Mouse (Mus musculus): Measurements from ENCODE around the gene Ranbp9.

Ranbp9 gene

DNA sequence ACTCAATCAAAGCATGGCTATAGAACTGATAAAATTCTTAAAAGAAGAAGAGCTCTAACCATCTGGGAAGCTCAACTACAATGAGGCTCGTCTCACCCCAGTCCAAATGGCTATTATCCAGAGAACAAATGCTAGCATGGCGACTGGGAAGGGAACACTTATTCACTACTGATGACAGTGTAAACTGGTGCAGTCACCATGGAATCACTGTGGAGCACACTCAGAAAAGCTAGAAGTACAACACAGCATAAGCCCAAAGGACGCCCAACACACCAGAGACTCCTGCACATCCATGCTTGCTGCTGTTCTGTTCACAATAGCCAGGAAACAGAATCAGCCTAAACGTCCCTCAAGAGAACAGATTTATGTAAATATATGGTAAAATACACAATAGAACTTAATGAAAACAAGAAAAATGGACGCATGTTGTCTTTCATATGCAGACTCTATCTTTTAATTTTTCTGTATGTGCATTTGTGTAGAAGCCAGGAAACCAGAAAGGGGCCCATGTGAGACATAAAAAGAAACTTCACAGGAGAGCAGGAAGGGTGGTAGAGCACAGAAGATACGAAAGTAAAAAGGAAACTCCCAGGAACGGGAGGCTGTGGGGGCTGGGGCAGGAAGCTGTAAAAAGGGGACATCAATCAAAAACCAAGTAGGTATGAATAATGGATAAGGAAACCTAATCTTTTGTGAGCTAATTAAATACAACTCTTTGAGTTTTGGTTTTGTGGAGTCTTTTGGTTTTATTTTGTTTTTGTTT lies 28.1 kb downstream of the Ranbp9 start:
- no peak for DNase-seq (ENCODE audit: inconsistent age in 2 of 2, low spot score in 1 of 2)

GRCm38 (mm10) chr13:43452177-43452576 lies 28.9 kb downstream of the Ranbp9 start:
- no peak for DNase-seq (ENCODE audit: inconsistent age in 2 of 2, low spot score in 1 of 2)

GRCm38 (mm10) chr13:43450686-43451085 lies 30.4 kb downstream of the Ranbp9 start:
- DNase-seq (ENCODE audit: inconsistent age in 2 of 2, low spot score in 1 of 2): no peak

GRCm38 (mm10) chr13:43447721-43448120 lies 33.4 kb downstream of the Ranbp9 start:
- no peak for DNase-seq (ENCODE audit: inconsistent age in 2 of 2, low spot score in 1 of 2)

GRCm38 (mm10) chr13:43445754-43446153 lies 35.3 kb downstream of the Ranbp9 start:
- DNase-seq (ENCODE audit: inconsistent age in 2 of 2, low spot score in 1 of 2): no peak

DNA sequence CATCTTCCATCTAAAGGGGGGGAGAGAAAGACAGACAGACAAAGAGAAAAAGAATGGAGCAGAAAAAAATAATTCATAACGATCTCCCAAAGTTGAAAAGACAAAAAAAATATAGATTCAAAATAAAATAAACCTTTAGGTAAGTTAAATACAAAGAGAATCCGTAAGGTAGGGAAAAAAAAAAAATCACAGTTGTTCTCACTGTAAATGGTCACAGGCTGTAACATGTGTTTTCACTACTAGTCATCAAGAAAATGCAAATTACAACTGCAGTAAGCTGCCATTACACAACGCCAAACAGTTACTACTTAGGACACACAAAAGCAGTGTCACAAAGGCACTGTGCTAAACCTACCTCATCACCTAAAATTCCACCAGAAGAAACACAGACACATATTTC lies 36.4 kb downstream of the Ranbp9 start:
- no peak for DNase-seq (ENCODE audit: inconsistent age in 2 of 2, low spot score in 1 of 2)

DNA sequence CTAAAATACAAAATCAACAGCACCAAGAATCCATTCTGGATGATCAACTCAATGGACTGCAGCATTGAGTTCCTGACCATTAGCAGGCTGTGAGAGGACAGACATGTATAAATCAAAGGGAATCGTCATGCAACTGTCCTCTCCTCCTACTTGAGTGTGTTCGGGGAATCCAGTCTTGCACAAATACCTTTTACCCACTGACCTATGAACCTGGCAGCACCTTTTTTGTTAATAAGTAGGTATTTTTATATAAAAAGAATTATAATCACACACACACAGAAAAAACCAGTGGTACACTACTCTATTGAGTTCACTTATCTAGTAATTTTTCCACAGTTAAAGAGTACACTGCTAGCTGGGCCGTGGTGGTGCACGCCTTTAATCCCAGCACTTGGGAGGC lies 37.4 kb downstream of the Ranbp9 start:
- DNase-seq (ENCODE audit: inconsistent age in 2 of 2, low spot score in 1 of 2): no peak

GRCm38 (mm10) chr13:43442551-43442950 lies 38.5 kb downstream of the Ranbp9 start:
- DNase-seq (ENCODE audit: inconsistent age in 2 of 2, low spot score in 1 of 2): no peak

DNA sequence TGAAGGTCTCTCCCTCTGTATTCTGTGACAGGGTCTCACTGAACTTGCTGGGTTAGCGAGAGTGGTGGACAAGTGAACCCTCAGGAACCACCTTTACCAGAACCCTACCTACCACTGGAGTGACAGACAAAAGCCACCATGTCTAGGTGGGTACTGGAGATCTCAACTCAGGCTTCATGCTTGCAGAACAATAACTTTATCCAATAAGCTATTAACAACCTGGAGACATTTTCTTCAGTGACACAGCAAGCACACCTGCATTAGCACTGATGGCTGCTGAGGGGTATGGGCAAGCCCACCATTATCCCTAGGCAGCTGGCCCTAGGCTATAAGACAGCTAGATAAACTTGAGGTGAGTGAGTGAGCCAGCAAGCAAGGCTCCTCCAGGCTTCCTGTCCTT lies 40.7 kb downstream of the Ranbp9 start:
- no peak for DNase-seq (ENCODE audit: inconsistent age in 2 of 2, low spot score in 1 of 2)

- no peak for DNase-seq (ENCODE audit: inconsistent age in 2 of 2, low spot score in 1 of 2)
These were observed 47.7 kb downstream of the Ranbp9 start for GRCm38 (mm10) chr13:43433395-43433794.

GRCm38 (mm10) chr13:43428436-43428835 lies 52.6 kb downstream of the Ranbp9 start:
- DNase-seq (ENCODE audit: inconsistent age in 2 of 2, low spot score in 1 of 2): no peak

GRCm38 (mm10) chr13:43415249-43415648 lies 65.8 kb downstream of the Ranbp9 start:
- DNase-seq (ENCODE audit: inconsistent age in 2 of 2, low spot score in 1 of 2): no peak

GRCm38 (mm10) chr13:43413611-43414010 lies 67.5 kb downstream of the Ranbp9 start:
- no peak for DNase-seq (ENCODE audit: inconsistent age in 2 of 2, low spot score in 1 of 2)

- DNase-seq (ENCODE audit: inconsistent age in 2 of 2, low spot score in 1 of 2): no peak
These were observed 68.8 kb downstream of the Ranbp9 start for GRCm38 (mm10) chr13:43412311-43412710.

DNA sequence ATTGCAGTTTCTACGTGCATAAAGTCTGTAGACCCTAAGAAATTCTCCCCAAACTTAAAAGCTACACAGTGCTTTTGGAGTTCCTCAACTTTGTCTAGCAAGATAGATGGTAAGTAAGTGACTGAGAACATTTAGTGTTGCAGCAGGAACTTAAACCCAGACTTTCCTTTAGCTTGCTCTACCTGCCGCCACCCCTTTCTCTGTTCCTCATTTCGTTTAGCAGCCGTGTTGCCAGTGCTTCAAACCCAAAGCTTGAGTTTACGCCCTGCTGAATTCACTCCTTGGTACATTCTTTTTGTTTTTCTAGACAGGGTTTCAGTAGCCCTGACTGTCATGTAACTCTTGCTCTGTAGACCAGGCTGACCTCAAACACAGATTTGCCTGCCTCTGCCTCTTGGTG lies 81.5 kb downstream of the Ranbp9 start:
- no peak for DNase-seq (ENCODE audit: inconsistent age in 2 of 2, low spot score in 1 of 2)

DNA sequence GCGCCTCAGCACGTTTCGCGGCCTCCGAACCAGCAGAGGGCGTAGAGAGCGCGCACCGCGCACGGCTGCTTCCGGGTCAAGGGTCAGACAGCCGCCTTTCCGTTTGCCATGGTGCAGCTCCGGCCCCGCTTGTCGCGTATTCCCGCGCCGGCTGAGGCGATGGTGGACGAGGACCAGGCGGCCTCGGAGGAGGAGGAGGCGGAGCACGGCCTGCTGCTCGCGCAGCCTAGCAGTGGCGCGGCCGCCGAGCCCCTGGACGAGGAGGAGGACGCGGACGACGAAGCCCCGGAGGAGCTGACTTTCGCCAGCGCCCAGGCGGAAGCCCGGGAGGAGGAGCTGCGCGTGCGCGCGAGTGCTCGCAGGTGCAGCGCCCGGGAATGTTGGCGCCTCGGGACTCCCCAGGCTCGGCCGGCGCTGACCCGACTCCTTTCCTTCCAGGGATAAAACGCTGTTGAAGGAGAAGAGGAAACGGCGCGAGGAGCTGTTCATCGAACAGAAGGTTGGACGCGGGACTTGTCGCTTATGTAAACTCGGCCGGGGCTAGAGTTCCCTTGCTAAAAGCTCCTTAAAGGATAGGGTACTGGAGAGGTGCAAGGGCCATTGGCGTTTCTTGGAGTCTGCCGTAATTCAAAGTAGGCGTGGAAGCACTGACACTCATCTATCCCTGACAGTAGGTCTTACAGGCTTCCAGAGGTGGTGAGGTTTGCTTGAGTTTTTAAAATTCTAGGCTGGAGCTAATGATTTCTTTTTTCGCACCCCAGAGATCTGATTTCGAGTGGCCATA lies 82.6 kb downstream of the Ranbp9 start, which contains the start of gene Nol7:
TSS of gene Nol7 (plus strand) at position 94 of the 784 bp plus-strand sequence.
- peak; percentile 96 to 99 for DNase-seq (ENCODE audit: inconsistent age in 2 of 2, low spot score in 1 of 2)

DNA sequence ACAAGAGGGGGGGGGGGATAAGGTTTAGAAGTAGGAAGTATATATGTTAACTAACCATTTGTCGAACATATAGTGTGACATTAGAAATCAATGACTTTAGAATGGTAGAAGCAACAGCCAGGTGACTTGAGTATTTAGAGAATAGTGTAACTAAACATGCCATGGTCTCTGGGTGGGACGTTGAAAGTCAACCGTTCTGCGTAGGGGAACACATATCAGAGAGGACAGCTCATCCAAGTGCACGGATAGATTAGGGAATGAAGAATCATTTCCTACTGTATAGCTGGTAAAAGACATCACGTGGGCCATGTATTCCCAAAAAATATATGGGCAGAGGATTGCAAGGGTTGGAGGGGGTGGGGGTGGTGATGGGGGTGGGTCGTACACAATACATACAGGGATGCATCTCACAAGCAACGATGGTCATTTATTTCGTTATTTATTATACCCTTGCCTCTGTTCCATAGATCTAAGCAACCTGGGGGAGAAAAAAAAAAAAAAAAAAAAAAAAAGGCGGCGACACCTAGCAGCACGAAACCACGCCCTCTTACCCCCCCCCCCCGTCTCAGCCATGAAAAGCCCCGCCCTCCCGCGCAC lies 83.3 kb downstream of the Ranbp9 start:
- peak in 1 of 2 experiments; percentile 38 for DNase-seq (ENCODE audit: inconsistent age in 2 of 2, low spot score in 1 of 2)

- DNase-seq (ENCODE audit: inconsistent age in 2 of 2, low spot score in 1 of 2): no peak
These were observed 95.8 kb downstream of the Ranbp9 start for GRCm38 (mm10) chr13:43385321-43385720.

DNA sequence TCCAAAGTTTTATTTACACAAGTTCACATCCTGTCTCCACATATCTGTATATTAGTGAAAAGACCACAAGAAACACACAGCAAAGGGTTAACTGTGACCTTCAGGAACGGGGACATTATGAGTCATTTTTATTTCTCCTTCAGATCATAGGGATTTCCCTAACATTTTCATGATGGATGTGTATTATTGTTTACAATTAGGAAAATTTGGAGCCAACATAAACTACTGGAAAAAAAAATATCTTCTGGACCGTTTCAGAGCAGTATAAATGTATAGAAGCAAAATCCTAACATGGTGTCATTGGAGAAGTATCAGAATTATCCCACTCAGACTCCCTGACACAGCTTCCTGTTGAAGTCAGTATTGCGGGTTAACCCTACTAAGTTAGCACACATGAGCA lies 101.1 kb downstream of the Ranbp9 start:
- peak in 1 of 2 experiments; percentile 59 for DNase-seq (ENCODE audit: inconsistent age in 2 of 2, low spot score in 1 of 2)

DNA sequence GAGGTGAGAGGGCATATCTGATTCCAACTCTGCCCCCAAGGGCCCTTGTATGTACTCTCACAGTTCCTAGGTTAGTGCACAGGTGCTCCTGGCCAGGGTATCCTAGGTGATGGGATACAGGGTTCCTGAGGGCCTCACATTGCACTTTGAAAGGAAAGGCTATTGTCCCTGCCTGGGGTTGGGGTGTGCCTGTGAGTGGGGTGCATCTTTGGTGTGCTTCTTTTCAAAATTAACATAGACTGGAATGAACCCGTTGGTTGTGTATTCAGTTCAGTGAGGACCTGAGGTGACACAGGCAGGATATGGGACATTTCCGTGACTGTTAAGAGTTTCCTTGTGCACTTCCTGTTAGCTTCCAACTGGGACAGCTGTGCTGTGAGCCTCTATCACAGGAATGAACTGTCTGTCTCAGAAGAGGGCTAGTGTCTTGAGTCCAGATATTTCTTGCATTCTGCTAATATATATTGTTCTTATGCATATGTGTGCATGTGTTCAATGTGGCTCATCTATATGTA lies 106.1 kb downstream of the Ranbp9 start:
- DNase-seq (ENCODE audit: inconsistent age in 2 of 2, low spot score in 1 of 2): no peak

- DNase-seq (ENCODE audit: inconsistent age in 2 of 2, low spot score in 1 of 2): no peak
These were observed 106.9 kb downstream of the Ranbp9 start for GRCm38 (mm10) chr13:43374205-43374604.

- DNase-seq (ENCODE audit: inconsistent age in 2 of 2, low spot score in 1 of 2): no peak
These were observed 108.2 kb downstream of the Ranbp9 start for GRCm38 (mm10) chr13:43372892-43373291.
